Mouse (Mus musculus) olfactory bulb, adult 2 months (tissue): ENCODE measurements around the gene Dnajc2.

ENCODE experiments used
- CTCF ChIP-seq: fragments of 200-500 bp; IDR thresholded peaks from 2 replicates; pipeline ENCODE4 v1.5.1; 2012; ENCODE audit warnings: low read depth, mild to moderate bottlenecking, low read length, moderate library complexity; ENCODE audit not compliant: insufficient read depth
- POLR2A ChIP-seq: fragments of 200-500 bp; IDR thresholded peaks from 2 replicates; pipeline ENCODE4 v1.6.1; 2012; ENCODE audit warnings: mild to moderate bottlenecking, low read depth, low read length, moderate library complexity; ENCODE audit not compliant: insufficient read depth

DNA sequence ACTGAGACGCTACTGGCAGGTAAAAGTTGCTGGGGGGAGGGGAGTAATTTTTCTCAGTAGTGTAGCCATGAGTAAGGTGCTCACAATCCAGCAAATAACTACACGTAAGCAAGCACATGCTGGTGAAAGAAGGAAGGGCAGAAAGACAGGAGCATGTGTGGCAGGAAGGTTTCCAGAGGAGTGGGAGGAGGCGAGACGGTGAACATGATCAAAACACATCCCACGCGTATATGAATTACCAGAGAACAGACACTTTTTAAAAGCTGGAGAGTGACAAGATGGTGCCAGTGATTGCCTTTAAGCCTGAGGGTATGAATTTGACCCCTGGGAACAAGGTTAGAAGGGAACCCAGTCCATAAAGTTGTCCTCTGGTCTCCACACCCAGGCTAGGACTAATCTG is 15.2 kb downstream of the Dnajc2 start:
- TF ChIP-seq POLR2A (no peak), CTCF (no peak)
